Mouse (Mus musculus) adrenal gland, adult 8-10 months (tissue): ENCODE data around the gene Ugt1a7c. TPM values are rescaled to one million over a fixed set of nuclear protein-coding genes. Genes with fewer than 3 reads are reported as not detected.
A peak's percentile ranks its signal among the peaks of the same experiment; 100 is the strongest.

Experiments
- DNase-seq: peaks from one replicate; pipeline ENCODE4 v3.0.0; 2022
- total RNA-seq, 4 experiments: library from RNA; stranded (reverse); gene quantifications; 2 replicates each; pipeline ENCODE4 v1.2.4; 2022

Gene Ugt1a7c
- total RNA-seq, 4 experiments from 2014 or later, result 1.0 to 4.2 (median 3.2) TPM

- DNase-seq, result no peak
These were observed 149.0 kb downstream of the Ugt1a7c start for GRCm38 (mm10) chr1:88243861-88244260.

GRCm38 (mm10) chr1:88245881-88246280 lies 151.0 kb downstream of the Ugt1a7c start:
- DNase-seq, result no peak

- no peak for DNase-seq
These were observed 151.5 kb downstream of the Ugt1a7c start for GRCm38 (mm10) chr1:88246386-88246785.

- no peak for DNase-seq
These were observed 152.8 kb downstream of the Ugt1a7c start for GRCm38 (mm10) chr1:88247660-88248059.

- DNase-seq, result no peak
These were observed 153.8 kb downstream of the Ugt1a7c start for GRCm38 (mm10) chr1:88248658-88249057.

GRCm38 (mm10) chr1:88249596-88249995 lies 154.7 kb downstream of the Ugt1a7c start:
- DNase-seq, result no peak

GRCm38 (mm10) chr1:88250023-88250422 lies 155.2 kb downstream of the Ugt1a7c start:
- no peak for DNase-seq

- DNase-seq, result no peak
These were observed 158.2 kb downstream of the Ugt1a7c start for GRCm38 (mm10) chr1:88253106-88253505.

- no peak for DNase-seq
These were observed 158.7 kb downstream of the Ugt1a7c start for GRCm38 (mm10) chr1:88253540-88253939.

GRCm38 (mm10) chr1:88254793-88255465 lies 160.1 kb downstream of the Ugt1a7c start:
- DNase-seq, result no peak

- no peak for DNase-seq
These were observed 160.6 kb downstream of the Ugt1a7c start for GRCm38 (mm10) chr1:88255466-88255857.

- DNase-seq, result no peak
These were observed 161.3 kb downstream of the Ugt1a7c start for GRCm38 (mm10) chr1:88255989-88256754.

GRCm38 (mm10) chr1:88256886-88257663 lies 162.2 kb downstream of the Ugt1a7c start:
- no peak for DNase-seq

- no peak for DNase-seq
These were observed 162.8 kb downstream of the Ugt1a7c start for GRCm38 (mm10) chr1:88257681-88258080.

- no peak for DNase-seq
These were observed 163.5 kb downstream of the Ugt1a7c start for GRCm38 (mm10) chr1:88258361-88258760.

- DNase-seq, result no peak
These were observed 164.2 kb downstream of the Ugt1a7c start for GRCm38 (mm10) chr1:88258881-88259642.

GRCm38 (mm10) chr1:88259643-88260024 lies 164.8 kb downstream of the Ugt1a7c start:
- no peak for DNase-seq

GRCm38 (mm10) chr1:88260114-88260513 lies 165.3 kb downstream of the Ugt1a7c start:
- no peak for DNase-seq

GRCm38 (mm10) chr1:88260604-88261377 lies 165.9 kb downstream of the Ugt1a7c start:
- no peak for DNase-seq

- DNase-seq, result no peak
These were observed 166.8 kb downstream of the Ugt1a7c start for GRCm38 (mm10) chr1:88261706-88262105.

GRCm38 (mm10) chr1:88262255-88262654 lies 167.4 kb downstream of the Ugt1a7c start:
- DNase-seq, result peak; percentile 81

GRCm38 (mm10) chr1:88262961-88263360 lies 168.1 kb downstream of the Ugt1a7c start:
- no peak for DNase-seq
